Mouse (Mus musculus): ENCODE measurements around the gene Slc6a16. TPM values are rescaled to one million over a fixed set of nuclear protein-coding genes. Genes with fewer than 3 reads are reported as not detected.
A peak's percentile ranks its signal among the peaks of the same experiment; 100 is the strongest.

Gene Slc6a16
- total and polyA plus RNA-seq, 3 experiments = not detected

DNA sequence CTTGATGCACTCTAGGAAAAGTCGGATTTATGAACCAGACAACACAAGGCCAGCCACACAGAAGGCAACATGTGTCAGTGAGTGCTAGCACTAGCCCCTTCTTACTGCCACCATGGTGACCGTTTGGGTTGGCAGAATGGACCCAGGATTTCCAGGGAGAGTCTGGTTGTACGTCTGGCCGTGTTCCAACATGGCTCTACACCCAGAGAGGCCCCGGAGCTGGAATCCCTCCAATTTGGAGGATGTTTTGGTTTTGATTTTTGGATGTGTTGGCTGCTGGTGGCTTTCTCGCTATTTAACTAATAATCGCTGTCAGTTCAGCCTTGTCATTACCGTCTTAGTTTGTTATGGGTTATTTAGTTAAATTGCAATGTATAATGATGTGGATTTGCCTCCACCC, 61.7 kb downstream of the Slc6a16 start:
- H3K36me3 ChIP-seq (ENCODE audit: control insufficient read depth, insufficient read depth, low read length) = no peaks in the 10 kb centered on the region
- H3K79me2 ChIP-seq (replicated peaks; ENCODE audit: control insufficient read depth, insufficient read depth, low read length) = no peaks in the 10 kb centered on the region
- H3K4me3 ChIP-seq = no peak overlapping the region
- DNase-seq = no peak
- H3K27ac ChIP-seq = no peak overlapping the region
- H3K9ac ChIP-seq (ENCODE audit: low read depth, low read length) = no peak overlapping the region
- no peak for TF ChIP-seq EP300 (IDR thresholded peaks at IDR 0.05; ENCODE audit: insufficient read depth, low read depth, low read length)
- no peak for TF ChIP-seq POLR2A (IDR thresholded peaks at IDR 0.05; ENCODE audit: insufficient read depth, low read depth, low read length)
- TF ChIP-seq CTCF (IDR thresholded peaks at IDR 0.05) = no peak
- 63% methylated on average over 8 of the region's 8 CpGs for WGBS
- H3K4me1 ChIP-seq (ENCODE audit: control insufficient read depth, insufficient read depth, low read length) = no peaks in the 10 kb centered on the region
- H3K27me3 ChIP-seq (ENCODE audit: control insufficient read depth, insufficient read depth, low read length) = no peaks in the 10 kb centered on the region
- intact Hi-C loops (cut with DNase I) = loop anchor here (5.0 to 10.0 kb wide), 2 partner anchors 62 to 95 kb away; partner anchors contain the start of genes Ppfia3 and Snrnp70

DNA sequence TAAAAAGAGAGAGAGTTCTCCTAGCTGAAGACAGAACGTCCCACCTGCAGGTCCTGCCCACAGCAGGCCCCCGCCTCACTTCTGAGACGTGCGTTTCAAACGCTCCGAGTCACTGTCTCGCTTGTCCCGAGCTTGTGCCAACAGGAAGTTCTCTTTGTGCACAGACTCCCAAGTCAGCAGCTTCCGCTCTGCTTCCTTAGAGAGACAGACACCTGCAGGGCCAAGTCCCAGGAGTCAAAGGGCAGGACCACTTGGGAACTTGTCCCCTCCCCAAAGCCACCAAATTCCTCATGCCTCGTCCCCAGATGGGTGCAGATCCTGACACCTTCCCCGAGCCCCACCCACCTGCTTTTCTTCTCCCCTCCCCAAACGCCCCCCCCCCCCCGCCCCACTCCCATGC, 64.0 kb downstream of the Slc6a16 start:
- 43% methylated on average over 13 of the region's 13 CpGs for WGBS
- no peak for DNase-seq
- Histone ChIP-seq H3K9ac (ENCODE audit: low read depth, low read length) (no peak overlapping the region), H3K27me3 (ENCODE audit: control insufficient read depth, insufficient read depth, low read length) (no peaks in the 10 kb centered on the region), H3K27ac (no peak overlapping the region), H3K4me3 (no peak overlapping the region), H3K4me1 (ENCODE audit: control insufficient read depth, insufficient read depth, low read length) (no peaks in the 10 kb centered on the region), H3K79me2 (replicated peaks; ENCODE audit: control insufficient read depth, insufficient read depth, low read length) (no peaks in the 10 kb centered on the region), H3K36me3 (ENCODE audit: control insufficient read depth, insufficient read depth, low read length) (no peaks in the 10 kb centered on the region)
- TF ChIP-seq CTCF (IDR thresholded peaks at IDR 0.05) (no peak), EP300 (IDR thresholded peaks at IDR 0.05; ENCODE audit: insufficient read depth, low read depth, low read length) (no peak), POLR2A (IDR thresholded peaks at IDR 0.05; ENCODE audit: insufficient read depth, low read depth, low read length) (no peak)
- intact Hi-C loops (cut with DNase I) = loop anchor here (5.0 to 10.0 kb wide), 3 partner anchors 37 to 92 kb away; partner anchors contain the start of genes Ppfia3 and Snrnp70

DNA sequence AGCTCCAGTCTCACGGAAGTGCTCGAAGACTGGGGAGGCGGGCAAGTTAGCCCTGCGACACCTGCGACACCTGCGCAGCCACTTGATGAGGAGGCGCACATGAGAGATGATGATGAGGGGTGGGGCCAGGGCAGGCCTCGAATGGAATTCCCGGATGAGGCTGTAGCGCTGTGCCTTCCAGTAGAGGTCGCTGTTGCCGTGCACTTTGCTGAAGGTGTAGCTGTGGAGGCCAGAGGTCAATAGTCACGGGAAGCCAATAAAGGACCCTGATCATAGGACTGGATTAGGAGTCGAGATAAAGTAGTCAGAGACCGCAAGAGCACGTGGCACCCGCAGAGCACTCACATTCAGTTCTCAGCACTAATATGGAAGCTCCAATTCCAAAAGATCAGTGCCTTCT, 64.4 kb downstream of the Slc6a16 start:
- Histone ChIP-seq H3K27me3 (ENCODE audit: control insufficient read depth, insufficient read depth, low read length) (no peaks in the 10 kb centered on the region), H3K9ac (ENCODE audit: low read depth, low read length) (no peak overlapping the region), H3K27ac (no peak overlapping the region), H3K4me3 (no peak overlapping the region), H3K79me2 (replicated peaks; ENCODE audit: control insufficient read depth, insufficient read depth, low read length) (no peaks in the 10 kb centered on the region), H3K4me1 (ENCODE audit: control insufficient read depth, insufficient read depth, low read length) (no peaks in the 10 kb centered on the region), H3K36me3 (ENCODE audit: control insufficient read depth, insufficient read depth, low read length) (no peaks in the 10 kb centered on the region)
- peak; percentile 41 to 56 for DNase-seq
- intact Hi-C loops (cut with DNase I) = loop anchor here (5.0 to 10.0 kb wide), 2 partner anchors 37 to 60 kb away; partner anchors contain the start of gene Ppfia3
- no peak for TF ChIP-seq POLR2A (IDR thresholded peaks at IDR 0.05; ENCODE audit: insufficient read depth, low read depth, low read length)
- TF ChIP-seq CTCF (IDR thresholded peaks at IDR 0.05) = peak; percentile 72
- peak; percentile 64; the same call in 1 of the 2 replicates for TF ChIP-seq EP300 (IDR thresholded peaks at IDR 0.05; ENCODE audit: insufficient read depth, low read depth, low read length)
- 33% methylated on average over 17 of the region's 17 CpGs for WGBS

DNA sequence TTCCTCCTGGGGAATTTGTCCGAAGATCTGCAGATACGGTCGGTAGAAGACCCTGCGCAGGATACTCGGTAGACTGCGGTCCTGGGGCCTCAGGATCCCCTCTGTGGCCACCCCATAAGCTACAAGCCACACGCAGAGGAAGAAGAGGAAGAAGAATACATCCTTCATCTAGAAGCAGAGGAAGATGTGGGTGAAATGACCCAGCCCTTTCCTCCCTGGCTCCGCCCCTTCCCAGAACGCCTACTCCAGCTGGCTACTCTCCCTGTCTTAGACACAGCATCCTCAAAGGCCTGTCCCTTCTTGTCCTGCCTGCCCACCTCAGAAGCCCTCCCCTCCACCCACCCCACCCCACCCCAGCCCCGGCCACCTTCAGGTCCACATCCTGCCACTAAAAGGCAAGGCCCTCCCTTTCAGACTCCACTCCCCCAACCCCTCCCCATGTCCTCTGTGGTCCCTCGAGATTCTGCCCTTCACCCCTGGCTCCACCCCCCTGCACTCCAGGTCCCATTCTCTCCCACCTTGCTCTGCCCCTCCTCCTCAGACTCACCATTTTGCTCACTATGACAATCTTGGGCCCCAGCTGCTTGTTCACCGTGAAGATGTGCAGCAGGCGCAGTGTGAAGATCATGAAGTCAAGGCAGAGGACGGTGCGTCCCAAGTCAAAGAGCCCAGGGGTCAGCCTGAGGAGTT, 67.8 kb downstream of the Slc6a16 start:
- no peaks in the 10 kb centered on the region for H3K36me3 ChIP-seq (ENCODE audit: control insufficient read depth, insufficient read depth, low read length)
- H3K79me2 ChIP-seq (replicated peaks; ENCODE audit: control insufficient read depth, insufficient read depth, low read length) = no peaks in the 10 kb centered on the region
- no peak overlapping the region for H3K27ac ChIP-seq
- no peak overlapping the region for H3K4me3 ChIP-seq
- 72% methylated on average over 15 of the region's 15 CpGs for WGBS
- H3K4me1 ChIP-seq (ENCODE audit: control insufficient read depth, insufficient read depth, low read length) = no peaks in the 10 kb centered on the region
- H3K27me3 ChIP-seq (ENCODE audit: control insufficient read depth, insufficient read depth, low read length) = no peaks in the 10 kb centered on the region
- DNase-seq = no peak
- intact Hi-C loops (cut with DNase I) = loop anchor here (5.0 to 10.0 kb wide), 2 partner anchors 34 to 56 kb away; partner anchors contain the start of gene Ppfia3
- TF ChIP-seq CTCF (IDR thresholded peaks at IDR 0.05) = no peak
- TF ChIP-seq POLR2A (IDR thresholded peaks at IDR 0.05; ENCODE audit: insufficient read depth, low read depth, low read length) = no peak
- TF ChIP-seq EP300 (IDR thresholded peaks at IDR 0.05; ENCODE audit: insufficient read depth, low read depth, low read length) = no peak
- H3K9ac ChIP-seq (ENCODE audit: low read depth, low read length) = no peak overlapping the region

DNA sequence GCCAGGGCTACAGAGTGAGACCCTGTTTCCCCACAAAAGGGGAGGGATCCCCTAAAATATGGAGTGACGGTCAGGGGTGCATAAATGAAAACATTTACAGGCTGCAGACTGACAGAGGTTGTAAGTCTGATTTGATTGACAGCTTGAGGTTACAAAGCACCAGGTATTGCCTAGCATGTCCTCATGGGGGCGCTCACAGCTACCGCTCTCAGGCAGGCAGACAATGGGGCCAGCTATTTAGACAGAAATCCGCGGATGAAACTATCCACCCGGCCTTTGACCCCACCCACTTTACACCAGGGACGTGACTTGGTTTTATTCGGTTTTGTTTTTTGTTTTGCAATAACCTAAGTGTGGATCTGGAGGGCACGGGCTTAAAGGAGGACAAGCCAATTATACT, 68.6 kb downstream of the Slc6a16 start:
- Histone ChIP-seq H3K36me3 (ENCODE audit: control insufficient read depth, insufficient read depth, low read length) (no peaks in the 10 kb centered on the region), H3K9ac (ENCODE audit: low read depth, low read length) (no peak overlapping the region), H3K27ac (no peak overlapping the region), H3K4me3 (no peak overlapping the region), H3K4me1 (ENCODE audit: control insufficient read depth, insufficient read depth, low read length) (no peaks in the 10 kb centered on the region), H3K27me3 (ENCODE audit: control insufficient read depth, insufficient read depth, low read length) (no peaks in the 10 kb centered on the region), H3K79me2 (replicated peaks; ENCODE audit: control insufficient read depth, insufficient read depth, low read length) (no peaks in the 10 kb centered on the region)
- WGBS = 23% methylated on average over 9 of the region's 9 CpGs
- TF ChIP-seq POLR2A (IDR thresholded peaks at IDR 0.05; ENCODE audit: insufficient read depth, low read depth, low read length) (no peak), EP300 (IDR thresholded peaks at IDR 0.05; ENCODE audit: insufficient read depth, low read depth, low read length) (no peak), CTCF (IDR thresholded peaks at IDR 0.05) (peak; percentile 75)
- DNase-seq = peak; percentile 36 to 47
- intact Hi-C loops (cut with DNase I) = loop anchor here (5.0 to 10.0 kb wide), 2 partner anchors 33 to 55 kb away; partner anchors contain the start of gene Ppfia3

DNA sequence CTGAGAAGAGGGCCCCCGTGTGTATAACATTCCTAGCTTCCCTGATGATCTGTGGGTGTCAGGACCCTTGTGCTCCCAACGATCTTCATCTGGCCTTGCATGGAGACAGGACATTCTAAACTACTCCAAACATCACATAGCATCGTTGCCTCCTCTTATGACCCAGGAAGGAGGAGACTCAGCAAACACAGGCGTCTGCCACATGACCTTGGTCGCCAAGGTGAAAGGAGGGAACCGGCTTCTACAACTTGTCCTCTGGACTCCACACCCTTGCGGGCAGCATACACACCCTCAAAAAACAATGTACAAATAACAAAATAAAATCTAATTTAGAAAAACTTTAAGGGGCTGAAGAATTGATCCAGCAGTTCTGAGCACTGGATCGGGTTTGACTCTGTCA, 71.1 kb downstream of the Slc6a16 start:
- 63% methylated on average over 8 of the region's 8 CpGs for WGBS
- Histone ChIP-seq H3K27ac (no peak overlapping the region), H3K27me3 (ENCODE audit: control insufficient read depth, insufficient read depth, low read length) (no peaks in the 10 kb centered on the region), H3K4me3 (no peak overlapping the region), H3K36me3 (ENCODE audit: control insufficient read depth, insufficient read depth, low read length) (no peaks in the 10 kb centered on the region), H3K9ac (ENCODE audit: low read depth, low read length) (no peak overlapping the region), H3K4me1 (ENCODE audit: control insufficient read depth, insufficient read depth, low read length) (no peaks in the 10 kb centered on the region), H3K79me2 (replicated peaks; ENCODE audit: control insufficient read depth, insufficient read depth, low read length) (no peaks in the 10 kb centered on the region)
- TF ChIP-seq EP300 (IDR thresholded peaks at IDR 0.05; ENCODE audit: insufficient read depth, low read depth, low read length) = no peak
- TF ChIP-seq CTCF (IDR thresholded peaks at IDR 0.05) = no peak
- DNase-seq = no peak
- intact Hi-C loops (cut with DNase I) = no loop called here
